Mouse (Mus musculus) CD4-positive, CD25-positive, alpha-beta regulatory T cell, adult 9 weeks (primary cell): ENCODE measurements around the gene Gm3020. TPM values are rescaled to one million over a fixed set of nuclear protein-coding genes. Genes with fewer than 3 reads are reported as not detected.

ENCODE experiments used
- polyA plus RNA-seq: library from polyadenylated mRNA; unstranded; fragments of 100-300 nt; shearing (Covaris generic); gene quantifications from one replicate; pipeline ENCODE4 v1.2.1, GENCODE M21; 2017

Gene Gm3020
- 5.8 TPM for polyA plus RNA-seq

DNA sequence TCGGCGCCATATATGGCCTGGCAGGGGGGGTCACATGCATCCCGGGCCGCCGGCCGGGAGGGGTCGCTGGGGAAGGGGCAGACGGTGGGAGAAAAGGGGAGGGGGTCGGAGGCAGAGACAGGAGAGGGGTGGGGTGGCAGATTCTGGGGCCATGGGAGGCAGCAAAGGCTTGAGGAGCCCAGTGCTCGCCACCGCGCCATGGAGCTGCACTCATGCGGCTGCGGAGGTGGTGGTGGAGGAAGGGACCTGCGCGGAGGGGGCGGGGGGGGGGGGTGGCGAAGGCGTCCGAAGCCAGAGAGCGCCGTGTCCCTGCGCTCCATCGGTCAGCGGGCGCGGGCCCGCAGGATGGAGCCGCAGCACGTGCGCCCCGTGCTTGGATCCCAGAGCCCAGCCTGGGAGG is at the start of gene Gm3020:
Gene Gm3020, plus strand, starts transcription at position 301 of the 400 bp plus-strand sequence.

DNA sequence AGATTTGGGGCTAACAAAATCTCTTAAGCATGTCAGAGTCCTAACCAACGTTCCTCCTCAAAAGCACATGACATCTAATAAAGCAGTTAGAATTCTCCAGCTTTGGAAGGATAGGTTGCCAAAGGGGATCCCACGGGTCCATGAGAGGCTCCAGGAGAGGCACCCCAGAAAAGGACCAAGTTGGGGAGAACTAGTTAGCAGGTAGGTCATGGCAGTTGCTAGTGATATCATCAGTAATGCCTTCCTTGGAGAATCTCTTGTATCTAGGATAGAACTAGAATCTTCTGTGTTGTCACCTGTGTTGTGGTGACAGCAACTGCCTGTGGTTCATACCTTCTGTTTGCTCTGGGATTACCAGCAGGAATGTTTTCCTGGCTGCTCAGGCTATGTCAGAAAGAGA is 17.6 kb upstream of the Gm3020 start, which contains the start of gene Gm3012:
Gene Gm3012, plus strand, starts transcription at position 301 of the 400 bp plus-strand sequence.

DNA sequence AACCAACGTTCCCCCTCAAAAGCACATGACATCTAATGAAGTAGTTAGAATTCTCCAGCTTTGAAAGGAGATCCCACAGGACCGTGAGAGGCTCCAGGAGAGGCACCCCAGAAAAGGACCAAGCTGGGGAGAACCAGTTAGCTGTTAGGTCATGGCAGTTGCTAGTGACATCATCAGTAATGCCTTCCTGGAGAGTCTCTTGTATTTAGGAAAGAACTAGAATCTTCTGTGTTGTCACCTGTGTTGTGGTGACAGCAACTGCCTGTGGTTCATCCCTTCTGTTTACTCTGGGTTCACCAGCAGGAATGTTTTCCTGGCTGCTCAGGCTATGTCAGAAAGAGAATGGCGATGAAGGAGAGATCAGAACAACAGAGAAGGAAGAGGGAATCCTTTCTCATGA is 36.7 kb downstream of the Gm3020 start, which contains the start of gene Gm3043:
Gene Gm3043, plus strand, starts transcription at position 301 of the 400 bp plus-strand sequence.

Other genes starting within 250 kb of the Gm3020 start
- gene Gm10409, start 239.4 kb upstream of the Gm3020 start, polyA plus RNA-seq = 5.8 TPM
- gene Gm3005, start 223.9 kb upstream of the Gm3020 start, polyA plus RNA-seq = 2.5 TPM
- not detected for gene Gm10408, start 202.7 kb upstream of the Gm3020 start, polyA plus RNA-seq
- not detected for gene Gm3012, start 17.5 kb upstream of the Gm3020 start, polyA plus RNA-seq
- not detected for gene Gm3043, start 36.8 kb downstream of the Gm3020 start, polyA plus RNA-seq
- gene Gm3002, start 158.0 kb downstream of the Gm3020 start, polyA plus RNA-seq = 0.35 TPM
- not detected for gene Gm3033, start 194.2 kb downstream of the Gm3020 start, polyA plus RNA-seq
- not detected for gene Gm2916, start 232.1 kb downstream of the Gm3020 start, polyA plus RNA-seq